Mouse (Mus musculus) liver, postnatal 0 days (tissue): ENCODE measurements around the gene Ece1.

ENCODE experiments used
- CTCF ChIP-seq: sonication (generic); IDR thresholded peaks from 2 replicates; pipeline ENCODE4 v1.5.1; 2016; ENCODE audit warnings: antibody characterized with exemption, low read depth
- EP300 ChIP-seq: IDR thresholded peaks from 2 replicates; pipeline ENCODE4 v1.6.1; 2016; ENCODE audit warnings: antibody characterized with exemption, low read depth, mild to moderate bottlenecking

DNA sequence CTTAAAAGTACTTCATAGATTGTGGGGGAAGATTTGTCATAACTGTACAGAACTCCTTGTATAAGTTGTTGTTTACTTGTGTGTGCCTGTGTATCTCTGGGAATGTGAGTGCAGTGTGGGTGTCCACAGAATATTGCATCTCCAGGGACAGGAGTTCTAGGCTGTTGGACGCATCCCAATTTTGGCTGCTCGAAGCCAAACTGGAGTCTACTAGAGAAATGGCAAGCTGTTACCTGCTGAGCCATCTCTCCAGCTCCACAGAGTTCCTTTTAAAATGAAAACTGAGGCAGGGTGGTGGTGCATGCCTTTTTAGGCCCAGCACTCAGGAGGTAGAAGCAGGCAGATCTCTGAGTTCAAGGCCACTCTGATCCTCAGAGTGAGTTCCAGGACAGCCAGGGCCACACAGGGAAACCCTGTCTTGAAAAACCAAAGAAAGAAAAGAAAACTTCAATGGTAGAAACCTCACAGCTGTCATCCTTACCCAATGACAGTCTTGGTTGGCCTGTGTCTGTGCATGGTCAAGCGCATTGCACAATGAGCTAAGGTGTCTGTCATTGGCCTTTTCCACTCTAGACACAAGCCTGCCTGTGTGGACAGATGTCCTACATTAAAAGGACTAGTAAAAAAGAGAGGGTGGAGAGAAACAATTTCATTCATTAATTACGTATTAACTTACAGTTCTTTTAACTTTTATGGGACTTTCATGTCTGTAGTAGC lies 147.9 kb downstream of the Ece1 start:
- TF ChIP-seq CTCF (no peak), EP300 (no peak)
